Mouse (Mus musculus) midbrain, embryonic 14.5 days (tissue): ENCODE data around the gene Gm42906. TPM values are rescaled to one million over a fixed set of nuclear protein-coding genes. Genes with fewer than 3 reads are reported as not detected.

Experiments used
- ATAC-seq: fragments of 200-750 bp; cut with Nextera tagmentation; 2 replicates; pipeline ENCODE4 v1.8.0; 2017; ENCODE audit warnings: moderate number of reproducible peaks, moderate library complexity; ENCODE audit not compliant: low FRiP score, low TSS enrichment
- DNase-seq: peaks from one replicate; pipeline ENCODE4 v3.0.0-alpha.2; 2015
- H3K27ac ChIP-seq: fragments of 300-500 bp; sonication (generic); replicated peaks from 2 replicates; pipeline ENCODE4 v1.5.1; 2014; ENCODE audit warnings: mild to moderate bottlenecking, low read depth, low read length, moderate library complexity
- H3K27me3 ChIP-seq: fragments of 300-500 bp; sonication (generic); 2 replicates; pipeline ENCODE4 v1.6.1; 2014; ENCODE audit warnings: low read length, control low read depth, mixed read lengths; ENCODE audit not compliant: control insufficient read depth, insufficient read depth
- H3K36me3 ChIP-seq: fragments of 300-500 bp; sonication (generic); 2 replicates; pipeline ENCODE4 v1.6.1; 2014; ENCODE audit warnings: low read length, control low read depth; ENCODE audit not compliant: control insufficient read depth, insufficient read depth
- H3K4me1 ChIP-seq: fragments of 300-500 bp; sonication (generic); 2 replicates; pipeline ENCODE4 v1.6.1; 2014; ENCODE audit warnings: mild to moderate bottlenecking, antibody characterized with exemption, low read length, control low read depth; ENCODE audit not compliant: control insufficient read depth, insufficient read depth
- H3K4me2 ChIP-seq: fragments of 300-500 bp; sonication (generic); 2 replicates; pipeline ENCODE4 v1.6.1; 2014; ENCODE audit warnings: mild to moderate bottlenecking, low read length, moderate library complexity
- H3K4me3 ChIP-seq: fragments of 300-500 bp; sonication (generic); replicated peaks from 2 replicates; pipeline ENCODE4 v1.5.1; 2014; ENCODE audit warnings: low read depth, low read length
- H3K9ac ChIP-seq: fragments of 300-500 bp; sonication (generic); replicated peaks from 2 replicates; pipeline ENCODE4 v1.6.1; 2014; ENCODE audit warnings: mild to moderate bottlenecking, low read length, moderate library complexity
- H3K9me3 ChIP-seq: fragments of 300-500 bp; sonication (generic); 2 replicates; pipeline ENCODE4 v1.6.1; 2016; ENCODE audit warnings: low read length, control low read depth, mixed read lengths; ENCODE audit not compliant: control insufficient read depth
- WGBS: fragments of 180-500 bp; shearing (Covaris S2); extraction: QIAGEN DNeasy Blood & Tissue Kit; methylation state at CpG from one replicate; pipeline ENCODE4 v1.1.7; 2014; 5-methylcytosine and 5-hydroxymethylcytosine counted together
- polyA plus RNA-seq: library from polyadenylated mRNA; unstranded; fragments of >200 nt; fragmentation: Nextera tagmentation; extraction: Ambion mirVana; gene quantifications from 2 replicates; pipeline ENCODE4 v1.2.1, GENCODE M21; 2014

Gene Gm42906
- polyA plus RNA-seq, 1 experiment from 2014 or later: not detected

DNA sequence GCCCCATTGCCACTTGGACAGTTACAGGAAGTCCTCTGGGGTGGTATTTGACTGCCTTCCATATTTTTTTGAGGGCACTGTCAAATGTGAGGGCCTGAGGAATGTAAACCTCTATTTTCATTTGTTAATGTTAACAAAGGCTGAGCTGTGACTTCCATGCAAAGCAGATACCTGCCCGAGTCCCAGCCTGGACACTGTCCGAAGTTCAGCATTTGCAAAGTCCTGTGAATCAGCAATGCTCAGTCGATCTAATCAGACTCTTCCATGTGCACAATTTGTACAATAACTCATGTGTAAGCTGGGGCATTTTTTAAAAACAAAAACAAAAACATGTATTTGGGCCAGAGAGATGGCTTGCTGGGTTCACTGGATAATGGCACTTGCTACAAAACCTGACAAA, 265.3 kb downstream of the Gm42906 start:
- H3K36me3 ChIP-seq: no peaks in the 10 kb centered on the region
- peaks cover 4% of the 10 kb centered on the region; the same call in 1 of the 2 replicates for H3K4me1 ChIP-seq
- no peaks in the 10 kb centered on the region for H3K9me3 ChIP-seq
- no peak overlapping the region for H3K4me2 ChIP-seq
- 92% methylated on average over 3 of the region's 3 CpGs for WGBS
- H3K27ac ChIP-seq: no peak overlapping the region
- ATAC-seq: no peak
- no peak for DNase-seq
- no peaks in the 10 kb centered on the region for H3K27me3 ChIP-seq
- no peak overlapping the region for H3K9ac ChIP-seq
- H3K4me3 ChIP-seq: no peak overlapping the region

- Histone ChIP-seq H3K4me3 (no peak overlapping the region), H3K9ac (no peak overlapping the region), H3K27me3 (no peaks in the 10 kb centered on the region), H3K27ac (no peak overlapping the region), H3K36me3 (no peaks in the 10 kb centered on the region), H3K4me2 (no peak overlapping the region), H3K9me3 (no peaks in the 10 kb centered on the region), H3K4me1 (no peaks in the 10 kb centered on the region)
- DNase-seq (no peak), ATAC-seq (no peak)
- 100% methylated on average over 1 of the region's 1 CpGs for WGBS
Observed at GRCm38 (mm10) chr5:151155247-151155646, 272.7 kb downstream of the Gm42906 start.

- Histone ChIP-seq H3K4me2 (no peak overlapping the region), H3K27ac (no peak overlapping the region), H3K27me3 (no peaks in the 10 kb centered on the region), H3K9ac (no peak overlapping the region), H3K36me3 (no peaks in the 10 kb centered on the region), H3K9me3 (no peaks in the 10 kb centered on the region), H3K4me1 (no peaks in the 10 kb centered on the region), H3K4me3 (no peak overlapping the region)
- ATAC-seq (no peak), DNase-seq (no peak)
- WGBS: 45% methylated on average over 3 of the region's 3 CpGs
Observed at GRCm38 (mm10) chr5:151154780-151155179, 273.2 kb downstream of the Gm42906 start.

GRCm38 (mm10) chr5:151154030-151154429, 273.9 kb downstream of the Gm42906 start:
- H3K27me3 ChIP-seq: no peaks in the 10 kb centered on the region
- DNase-seq: peak; percentile 34
- no peaks in the 10 kb centered on the region for H3K36me3 ChIP-seq
- no peaks in the 10 kb centered on the region for H3K9me3 ChIP-seq
- H3K4me2 ChIP-seq: no peak overlapping the region
- no peak overlapping the region for H3K9ac ChIP-seq
- H3K4me3 ChIP-seq: no peak overlapping the region
- WGBS: 79% methylated on average over 4 of the region's 4 CpGs
- no peaks in the 10 kb centered on the region; the same call in 1 of the 2 replicates for H3K4me1 ChIP-seq
- no peak for ATAC-seq
- H3K27ac ChIP-seq: no peak overlapping the region

GRCm38 (mm10) chr5:151151549-151151948, 276.4 kb downstream of the Gm42906 start:
- H3K4me3 ChIP-seq: no peak overlapping the region
- H3K9me3 ChIP-seq: no peaks in the 10 kb centered on the region
- 89% methylated on average over 9 of the region's 9 CpGs for WGBS
- no peaks in the 10 kb centered on the region; the same call in 1 of the 2 replicates for H3K4me1 ChIP-seq
- no peak overlapping the region for H3K4me2 ChIP-seq
- H3K27me3 ChIP-seq: no peaks in the 10 kb centered on the region
- ATAC-seq: no peak
- H3K9ac ChIP-seq: no peak overlapping the region
- DNase-seq: no peak
- no peak overlapping the region for H3K27ac ChIP-seq
- H3K36me3 ChIP-seq: no peaks in the 10 kb centered on the region

DNA sequence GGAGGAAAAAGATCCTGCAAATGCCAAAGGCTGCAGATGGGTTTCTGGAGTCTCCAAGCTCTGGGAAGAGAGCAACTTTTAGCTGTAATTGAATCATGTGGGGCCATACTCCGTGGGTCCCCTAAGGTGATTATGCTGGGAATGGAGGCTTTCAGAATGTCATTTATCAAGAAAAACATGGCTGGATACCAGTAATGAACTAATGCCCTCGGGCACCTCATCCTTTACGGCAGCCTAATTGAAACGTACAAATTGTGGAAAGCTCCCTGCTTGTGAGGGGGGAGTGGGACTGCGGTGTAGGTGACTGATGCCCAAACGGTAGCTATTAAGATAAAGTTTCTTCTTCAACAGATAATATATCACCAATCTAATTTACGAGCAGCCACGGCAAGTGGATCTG, 278.5 kb downstream of the Gm42906 start:
- Histone ChIP-seq H3K4me2 (no peak overlapping the region), H3K9ac (no peak overlapping the region), H3K36me3 (no peaks in the 10 kb centered on the region), H3K4me1 (no peaks in the 10 kb centered on the region; the same call in 1 of the 2 replicates), H3K9me3 (no peaks in the 10 kb centered on the region), H3K27me3 (no peaks in the 10 kb centered on the region), H3K27ac (no peak overlapping the region), H3K4me3 (no peak overlapping the region)
- DNase-seq (peak; percentile 62), ATAC-seq (no peak)
- 52% methylated on average over 8 of the region's 8 CpGs for WGBS

DNA sequence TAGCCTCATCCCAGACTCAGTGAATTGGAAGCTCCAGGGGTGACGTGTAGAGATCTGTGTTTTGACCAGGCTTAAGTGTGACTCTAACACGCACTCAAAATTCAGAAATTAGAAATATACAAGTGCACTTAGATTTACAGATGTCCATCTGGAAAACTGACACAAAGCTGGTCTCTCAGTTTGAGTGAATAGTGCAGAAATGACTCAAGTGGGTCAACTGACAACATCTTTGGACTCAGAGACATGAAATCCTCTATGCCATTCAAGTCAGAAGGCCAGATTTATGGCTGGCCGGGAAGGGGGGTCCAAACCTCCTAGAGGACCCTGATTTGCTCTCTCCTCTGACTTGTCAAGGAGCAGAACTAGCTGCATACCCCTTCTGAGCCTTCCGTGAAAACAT, 279.9 kb downstream of the Gm42906 start:
- H3K4me2 ChIP-seq: no peak overlapping the region
- H3K27me3 ChIP-seq: no peaks in the 10 kb centered on the region
- H3K4me3 ChIP-seq: no peak overlapping the region
- H3K9me3 ChIP-seq: no peaks in the 10 kb centered on the region
- no peak overlapping the region for H3K9ac ChIP-seq
- H3K36me3 ChIP-seq: no peaks in the 10 kb centered on the region
- no peak overlapping the region for H3K27ac ChIP-seq
- H3K4me1 ChIP-seq: peaks cover 2% of the 10 kb centered on the region; the same call in 1 of the 2 replicates
- WGBS: 93% methylated on average over 4 of the region's 4 CpGs
- DNase-seq (no peak), ATAC-seq (no peak)

DNA sequence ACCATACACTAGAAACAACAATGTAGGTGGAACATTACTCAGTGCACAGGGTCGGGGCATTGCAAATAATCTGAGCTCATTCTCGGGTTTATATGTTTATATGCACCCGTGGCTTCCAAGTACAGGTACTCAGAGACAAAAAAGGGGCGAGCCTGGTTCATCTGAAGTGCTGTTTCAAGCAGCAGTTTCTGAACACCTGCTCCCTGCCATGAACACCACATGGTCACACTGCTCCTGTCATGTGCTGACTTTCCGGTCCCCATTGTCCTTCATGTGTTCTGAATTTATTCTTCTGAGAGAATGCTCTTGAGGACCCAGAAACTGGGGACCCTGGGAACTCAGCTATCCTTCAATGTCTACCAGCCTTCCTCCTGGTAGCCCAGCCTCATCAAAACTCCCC, 282.2 kb downstream of the Gm42906 start:
- ATAC-seq (no peak), DNase-seq (no peak)
- H3K9me3 ChIP-seq: no peaks in the 10 kb centered on the region
- 89% methylated on average over 5 of the region's 5 CpGs for WGBS
- no peak overlapping the region for H3K9ac ChIP-seq
- H3K4me3 ChIP-seq: no peak overlapping the region
- peaks cover 12% of the 10 kb centered on the region; the same call in 1 of the 2 replicates for H3K4me1 ChIP-seq
- H3K36me3 ChIP-seq: no peaks in the 10 kb centered on the region
- no peak overlapping the region for H3K27ac ChIP-seq
- no peaks in the 10 kb centered on the region for H3K27me3 ChIP-seq
- H3K4me2 ChIP-seq: no peak overlapping the region

DNA sequence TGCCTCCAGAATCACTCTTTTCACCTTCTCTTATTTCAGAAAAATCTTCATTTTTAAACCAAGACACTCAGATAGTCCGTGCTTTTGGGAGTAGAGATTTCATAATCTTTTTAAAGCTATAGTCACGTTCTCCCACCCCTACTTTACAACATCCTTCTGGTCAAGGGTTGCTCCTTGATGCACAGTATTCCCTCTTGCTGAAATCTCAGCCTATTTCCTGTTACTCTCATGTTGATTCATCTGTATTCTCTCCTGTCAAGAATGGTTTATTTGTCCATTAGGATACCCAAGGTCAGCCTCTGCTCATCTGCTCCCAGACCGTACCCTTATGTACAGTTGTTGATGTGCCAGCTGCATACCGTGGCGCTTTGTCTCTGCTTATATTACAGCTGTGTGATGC, 284.0 kb downstream of the Gm42906 start:
- H3K36me3 ChIP-seq: no peaks in the 10 kb centered on the region
- H3K4me1 ChIP-seq: peaks cover 12% of the 10 kb centered on the region; the same call in 1 of the 2 replicates
- no peak for DNase-seq
- no peak overlapping the region for H3K9ac ChIP-seq
- H3K4me3 ChIP-seq: no peak overlapping the region
- WGBS: 89% methylated on average over 5 of the region's 5 CpGs
- H3K4me2 ChIP-seq: no peak overlapping the region
- ATAC-seq: no peak
- H3K9me3 ChIP-seq: no peaks in the 10 kb centered on the region
- H3K27me3 ChIP-seq: no peaks in the 10 kb centered on the region
- no peak overlapping the region for H3K27ac ChIP-seq
